16 mouse cellular contexts compared by ENCODE assay signal in the genomic region with DNA sequence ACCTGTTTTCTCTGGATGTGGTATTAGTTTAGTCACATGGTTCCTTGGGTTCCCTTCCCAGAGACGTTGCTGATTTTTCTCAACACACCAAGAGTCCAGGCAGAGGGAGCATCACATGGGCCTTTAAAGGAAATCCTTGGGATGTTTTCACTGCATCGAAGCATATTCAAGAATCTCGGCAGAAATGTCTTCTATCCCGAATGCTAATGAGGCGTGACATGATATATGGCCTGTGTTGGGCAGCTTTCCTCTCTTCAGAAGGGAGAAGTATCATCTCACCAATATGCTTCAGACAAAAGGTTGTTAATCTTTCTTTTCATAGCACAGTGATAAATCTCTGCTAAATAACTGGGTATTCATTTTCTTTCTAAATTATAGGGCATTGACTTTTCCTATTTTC.
"Had no signal": no experiment of that assay in that cellular context is flagged by ENCODE, and none has a peak within 500 bp of the region (broad histone marks: within the 10 kb centered on the region; RNA-seq: fewer than 3 reads in every experiment).

No protein-coding gene starts in this region.

- DNase-seq: kidney, adult 11 months; kidney, adult 8-10 months; kidney, postnatal 4 days; liver; lung, adult 18-20 months; lung, postnatal 14 days; thymus, adult 18-20 months; thymus, postnatal 36 days had no signal

- H3K27ac ChIP-seq: limb, embryonic 10.5 days; limb, embryonic 13.5 days; liver, embryonic 12.5 days; liver, embryonic 15.5 days; macrophage; midbrain, embryonic 10.5 days; midbrain, embryonic 13.5 days had no signal

- H3K4me3 ChIP-seq: limb, embryonic 10.5 days; limb, embryonic 13.5 days; liver, embryonic 12.5 days; liver, embryonic 15.5 days; midbrain, embryonic 10.5 days; midbrain, embryonic 13.5 days had no signal

- H3K36me3 ChIP-seq: limb, embryonic 10.5 days; limb, embryonic 13.5 days; liver, embryonic 12.5 days; liver, embryonic 15.5 days; midbrain, embryonic 10.5 days; midbrain, embryonic 13.5 days had no signal

- H3K4me2 ChIP-seq: limb, embryonic 13.5 days; liver, embryonic 12.5 days; liver, embryonic 15.5 days; midbrain, embryonic 13.5 days had no signal

- ATAC-seq: liver, embryonic 12.5 days; midbrain, embryonic 13.5 days; midbrain, embryonic 16.5 days had no signal

- H3K9me3 ChIP-seq: limb, embryonic 10.5 days; limb, embryonic 13.5 days; liver, embryonic 12.5 days; liver, embryonic 15.5 days; midbrain, embryonic 10.5 days; midbrain, embryonic 13.5 days had no signal

- H3K4me1 ChIP-seq: limb, embryonic 10.5 days; limb, embryonic 13.5 days; liver, embryonic 12.5 days; liver, embryonic 15.5 days; midbrain, embryonic 10.5 days; midbrain, embryonic 13.5 days had no signal

- H3K27me3 ChIP-seq: limb, embryonic 13.5 days; liver, embryonic 12.5 days; liver, embryonic 15.5 days; midbrain, embryonic 13.5 days had no signal

- H3K9ac ChIP-seq: limb, embryonic 13.5 days; liver, embryonic 12.5 days; liver, embryonic 15.5 days; midbrain, embryonic 13.5 days had no signal
